Mouse (Mus musculus) neural tube, embryonic 13.5 days (tissue): ENCODE data around the gene Crisp2. TPM values are rescaled to one million over a fixed set of nuclear protein-coding genes. Genes with fewer than 3 reads are reported as not detected.

ENCODE experiments used
- ATAC-seq: fragments of 200-750 bp; cut with Nextera tagmentation; 2 replicates; pipeline ENCODE4 v1.8.0; 2017; ENCODE audit warnings: low read depth, mild to moderate bottlenecking, moderate TSS enrichment, moderate library complexity
- H3K27ac ChIP-seq: fragments of 300-500 bp; sonication (generic); replicated peaks from 2 replicates; pipeline ENCODE4 v1.5.1; 2015; ENCODE audit warnings: moderate library complexity, mild to moderate bottlenecking, inconsistent platforms
- H3K27me3 ChIP-seq: fragments of 300-500 bp; sonication (generic); 2 replicates; pipeline ENCODE4 v1.6.1; 2015; ENCODE audit warnings: mild to moderate bottlenecking, inconsistent platforms
- H3K36me3 ChIP-seq: fragments of 300-500 bp; sonication (generic); 2 replicates; pipeline ENCODE4 v1.6.1; 2015; ENCODE audit warnings: mild to moderate bottlenecking, inconsistent platforms
- H3K4me1 ChIP-seq: fragments of 300-500 bp; sonication (generic); replicated peaks from 2 replicates; pipeline ENCODE4 v1.6.1; 2015; ENCODE audit warnings: inconsistent platforms
- H3K4me2 ChIP-seq: fragments of 300-500 bp; sonication (generic); 2 replicates; pipeline ENCODE4 v1.6.1; 2015; ENCODE audit warnings: inconsistent platforms, mild to moderate bottlenecking, moderate library complexity
- H3K4me3 ChIP-seq: fragments of 300-500 bp; sonication (generic); 2 replicates; pipeline ENCODE4 v1.5.1; 2015; ENCODE audit warnings: mild to moderate bottlenecking, inconsistent platforms
- H3K9ac ChIP-seq: fragments of 300-500 bp; sonication (generic); 2 replicates; pipeline ENCODE4 v1.6.1; 2015; ENCODE audit warnings: moderate library complexity, mild to moderate bottlenecking, inconsistent platforms
- H3K9me3 ChIP-seq: fragments of 300-500 bp; sonication (generic); 2 replicates; pipeline ENCODE4 v1.6.1; 2016; ENCODE audit warnings: inconsistent platforms
- WGBS: fragments of 180-500 bp; shearing (Covaris S2); methylation state at CpG from one replicate; pipeline ENCODE4 v1.1.7; 2015; 5-methylcytosine and 5-hydroxymethylcytosine counted together
- polyA plus RNA-seq: library from polyadenylated mRNA; unstranded; fragments of >200 nt; fragmentation: Nextera tagmentation; extraction: Ambion mirVana; gene quantifications from 2 replicates; pipeline ENCODE4 v1.2.1, GENCODE M21; 2015

The Crisp2 gene
- not detected in 2 replicates for polyA plus RNA-seq

DNA sequence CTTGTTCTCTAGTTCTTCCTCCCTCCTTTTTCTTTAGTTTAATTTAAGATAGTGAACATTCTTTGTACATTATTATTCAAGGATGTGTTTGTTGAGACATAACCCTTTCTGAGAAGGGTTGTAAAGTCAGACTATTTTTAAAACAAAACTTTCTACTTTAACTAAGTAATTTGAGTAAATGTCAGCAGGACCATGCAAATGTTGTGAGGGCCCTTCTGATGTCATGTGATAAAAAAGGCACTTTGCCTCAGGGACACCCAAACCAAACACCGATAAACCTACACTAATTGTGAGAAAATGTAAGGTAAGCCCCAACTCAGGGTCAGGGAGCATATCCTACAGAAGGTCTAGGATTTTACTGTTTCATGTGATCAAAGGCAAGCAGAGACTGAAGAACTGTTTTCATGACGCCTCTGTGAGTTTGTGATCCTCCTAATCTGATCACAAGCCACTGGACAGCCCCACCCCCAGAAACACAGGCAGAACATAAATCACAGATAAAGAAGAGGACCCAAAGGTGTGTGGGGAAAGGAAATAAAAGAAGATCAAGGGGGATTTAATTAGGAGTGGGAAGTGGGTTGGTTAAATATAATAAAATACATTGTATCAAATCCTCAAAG lies at the start of gene Crisp2:
TSS of gene Crisp2 (minus strand) at position 51 of the 620 bp plus-strand sequence.
- 74% methylated on average over 2 of the region's 2 CpGs for WGBS
- H3K4me2 ChIP-seq: no peak within 1 kb of the TSS
- no peak within 1 kb of the TSS for H3K27ac ChIP-seq
- no peak within 1 kb of the TSS for H3K4me3 ChIP-seq
- no peaks in the 10 kb centered on the region for H3K4me1 ChIP-seq
- H3K9me3 ChIP-seq: no peaks in the 10 kb centered on the region
- H3K27me3 ChIP-seq: no peaks in the 10 kb centered on the region
- no peak within 1 kb of the TSS for H3K9ac ChIP-seq
- no peak for ATAC-seq
- H3K36me3 ChIP-seq: no peaks in the 10 kb centered on the region

GRCm38 (mm10) chr17:40855065-40855464 lies 48.3 kb upstream of the Crisp2 start:
- ATAC-seq: no peak
- Histone ChIP-seq H3K4me3 (no peak overlapping the region), H3K27ac (no peak overlapping the region), H3K9ac (no peak overlapping the region), H3K36me3 (no peaks in the 10 kb centered on the region), H3K4me1 (no peaks in the 10 kb centered on the region), H3K9me3 (no peaks in the 10 kb centered on the region), H3K4me2 (no peak overlapping the region), H3K27me3 (no peaks in the 10 kb centered on the region)

GRCm38 (mm10) chr17:40837308-40837707 lies 30.5 kb upstream of the Crisp2 start:
- no peaks in the 10 kb centered on the region for H3K9me3 ChIP-seq
- H3K27ac ChIP-seq: no peak overlapping the region
- H3K36me3 ChIP-seq: no peaks in the 10 kb centered on the region
- H3K9ac ChIP-seq: no peak overlapping the region
- no peak overlapping the region for H3K4me3 ChIP-seq
- no peak for ATAC-seq
- H3K4me1 ChIP-seq: no peaks in the 10 kb centered on the region
- no peaks in the 10 kb centered on the region for H3K27me3 ChIP-seq
- H3K4me2 ChIP-seq: no peak overlapping the region

GRCm38 (mm10) chr17:40831870-40832269 lies 25.1 kb upstream of the Crisp2 start:
- H3K4me2 ChIP-seq: no peak overlapping the region
- 66% methylated on average over 2 of the region's 2 CpGs for WGBS
- no peak overlapping the region for H3K9ac ChIP-seq
- H3K27ac ChIP-seq: no peak overlapping the region
- H3K27me3 ChIP-seq: no peaks in the 10 kb centered on the region
- no peaks in the 10 kb centered on the region for H3K4me1 ChIP-seq
- no peak overlapping the region for H3K4me3 ChIP-seq
- no peaks in the 10 kb centered on the region for H3K36me3 ChIP-seq
- ATAC-seq: no peak
- H3K9me3 ChIP-seq: no peaks in the 10 kb centered on the region

GRCm38 (mm10) chr17:40824549-40824948 lies 17.7 kb upstream of the Crisp2 start:
- no peaks in the 10 kb centered on the region for H3K9me3 ChIP-seq
- no peak overlapping the region for H3K4me3 ChIP-seq
- H3K4me1 ChIP-seq: no peaks in the 10 kb centered on the region
- no peaks in the 10 kb centered on the region for H3K36me3 ChIP-seq
- no peak overlapping the region for H3K4me2 ChIP-seq
- no peak overlapping the region for H3K9ac ChIP-seq
- H3K27me3 ChIP-seq: no peaks in the 10 kb centered on the region
- H3K27ac ChIP-seq: no peak overlapping the region
- WGBS: 64% methylated on average over 8 of the region's 8 CpGs
- no peak for ATAC-seq

- ATAC-seq: no peak
- 31% methylated on average over 4 of the region's 4 CpGs for WGBS
- Histone ChIP-seq H3K27ac (no peak overlapping the region), H3K4me3 (no peak overlapping the region), H3K4me2 (no peak overlapping the region), H3K27me3 (no peaks in the 10 kb centered on the region), H3K4me1 (no peaks in the 10 kb centered on the region), H3K36me3 (no peaks in the 10 kb centered on the region), H3K9ac (no peak overlapping the region), H3K9me3 (no peaks in the 10 kb centered on the region)
Measured at GRCm38 (mm10) chr17:40823817-40824216, 17.0 kb upstream of the Crisp2 start.

DNA sequence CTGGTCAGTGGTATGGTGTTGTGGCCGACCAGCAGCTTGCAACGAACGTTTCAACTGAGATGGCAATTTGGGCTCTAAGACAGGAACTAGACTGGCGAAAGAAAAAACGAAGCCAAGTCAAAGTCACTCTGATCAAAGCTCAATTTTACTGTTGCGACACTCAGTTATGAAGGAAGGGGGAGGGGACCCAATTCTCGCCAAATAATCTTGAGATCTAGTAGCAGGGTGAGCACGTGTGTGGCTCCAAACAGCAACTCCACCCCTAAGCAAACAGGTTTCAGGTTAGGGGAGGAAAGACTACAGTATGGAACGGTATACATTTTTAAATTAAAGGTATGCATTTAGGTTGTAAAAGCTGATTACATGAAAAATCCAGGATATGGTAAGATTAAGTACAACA lies 14.7 kb upstream of the Crisp2 start:
- H3K9me3 ChIP-seq: no peaks in the 10 kb centered on the region
- no peaks in the 10 kb centered on the region for H3K27me3 ChIP-seq
- WGBS: 83% methylated on average over 9 of the region's 9 CpGs
- H3K4me2 ChIP-seq: no peak overlapping the region
- no peak overlapping the region for H3K4me3 ChIP-seq
- no peaks in the 10 kb centered on the region for H3K4me1 ChIP-seq
- H3K9ac ChIP-seq: no peak overlapping the region
- no peak overlapping the region for H3K27ac ChIP-seq
- H3K36me3 ChIP-seq: no peaks in the 10 kb centered on the region
- ATAC-seq: no peak

DNA sequence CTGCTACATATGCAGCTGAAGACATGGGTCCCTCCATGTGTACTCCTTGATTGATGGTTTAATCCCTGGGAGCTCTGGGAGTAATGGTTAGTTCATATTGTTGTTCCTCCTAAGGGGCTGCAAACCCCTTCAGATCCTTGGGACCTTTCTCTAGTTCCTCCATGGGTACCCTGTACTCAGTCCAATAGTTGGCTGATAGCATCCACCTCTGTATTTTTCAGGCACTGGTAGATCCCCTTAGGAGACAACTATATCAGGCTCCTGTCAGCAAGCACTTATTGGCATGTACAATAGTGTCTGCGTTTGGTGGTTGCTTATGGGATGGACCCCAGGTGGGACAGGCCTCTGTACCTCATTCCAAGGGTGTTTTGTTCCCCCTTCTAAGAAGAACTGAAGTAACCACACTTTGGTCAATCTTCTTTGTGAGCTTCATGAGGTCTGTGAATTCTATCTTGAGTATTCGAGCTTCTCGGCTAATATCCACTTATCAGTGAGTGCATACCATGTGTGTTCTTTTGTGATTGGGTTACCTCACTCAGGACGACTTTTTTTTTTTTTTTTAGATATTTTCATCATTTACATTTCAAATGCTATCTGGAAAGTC lies 10.6 kb upstream of the Crisp2 start:
- WGBS: 77% methylated on average over 4 of the region's 4 CpGs
- Histone ChIP-seq H3K9ac (no peak overlapping the region), H3K4me1 (no peaks in the 10 kb centered on the region), H3K4me3 (no peak overlapping the region), H3K27ac (no peak overlapping the region), H3K4me2 (no peak overlapping the region), H3K9me3 (no peaks in the 10 kb centered on the region), H3K27me3 (no peaks in the 10 kb centered on the region), H3K36me3 (no peaks in the 10 kb centered on the region)
- ATAC-seq: no peak

GRCm38 (mm10) chr17:40812259-40812658 lies 5.5 kb upstream of the Crisp2 start:
- Histone ChIP-seq H3K27me3 (no peaks in the 10 kb centered on the region), H3K4me1 (no peaks in the 10 kb centered on the region), H3K36me3 (no peaks in the 10 kb centered on the region), H3K27ac (no peak overlapping the region), H3K9ac (no peak overlapping the region), H3K9me3 (no peaks in the 10 kb centered on the region), H3K4me3 (no peak overlapping the region), H3K4me2 (no peak overlapping the region)
- WGBS: 81% methylated on average over 2 of the region's 2 CpGs
- ATAC-seq: no peak

DNA sequence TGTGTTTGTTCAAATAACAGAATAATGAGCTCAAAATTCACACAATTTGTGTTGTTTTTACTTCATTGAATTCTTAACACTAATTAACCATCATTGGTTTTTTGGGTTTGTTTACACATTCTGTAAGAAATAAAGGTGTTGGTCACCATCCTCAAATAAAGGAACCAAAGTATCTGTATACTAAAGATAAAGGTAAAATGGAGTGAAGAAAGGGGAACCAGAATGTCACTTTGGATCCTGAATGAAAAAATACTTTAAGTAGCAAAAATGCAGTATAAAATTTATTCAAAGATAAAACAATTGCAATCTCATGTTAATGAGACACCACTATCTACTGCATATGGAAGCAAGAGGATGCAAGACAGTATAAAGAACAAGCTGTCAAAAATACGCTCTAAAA lies 4.8 kb upstream of the Crisp2 start:
- ATAC-seq: no peak
- no peaks in the 10 kb centered on the region for H3K9me3 ChIP-seq
- WGBS: 84% methylated on average over 1 of the region's 1 CpGs
- H3K27me3 ChIP-seq: no peaks in the 10 kb centered on the region
- H3K9ac ChIP-seq: no peak overlapping the region
- H3K4me1 ChIP-seq: no peaks in the 10 kb centered on the region
- no peak overlapping the region for H3K27ac ChIP-seq
- H3K36me3 ChIP-seq: no peaks in the 10 kb centered on the region
- no peak overlapping the region for H3K4me2 ChIP-seq
- no peak overlapping the region for H3K4me3 ChIP-seq

- 76% methylated on average over 1 of the region's 1 CpGs for WGBS
- H3K4me3 ChIP-seq: no peak within 1 kb of the TSS
- H3K27me3 ChIP-seq: no peaks in the 10 kb centered on the region
- H3K4me1 ChIP-seq: no peaks in the 10 kb centered on the region
- no peak within 1 kb of the TSS for H3K9ac ChIP-seq
- ATAC-seq: no peak
- H3K4me2 ChIP-seq: no peak within 1 kb of the TSS
- no peak within 1 kb of the TSS for H3K27ac ChIP-seq
- no peaks in the 10 kb centered on the region for H3K9me3 ChIP-seq
- no peaks in the 10 kb centered on the region for H3K36me3 ChIP-seq
Measured at GRCm38 (mm10) chr17:40810934-40811333, 4.1 kb upstream of the Crisp2 start, which contains the start of gene Rhag. TSS of gene Rhag (plus strand) at chr17:40811126.

DNA sequence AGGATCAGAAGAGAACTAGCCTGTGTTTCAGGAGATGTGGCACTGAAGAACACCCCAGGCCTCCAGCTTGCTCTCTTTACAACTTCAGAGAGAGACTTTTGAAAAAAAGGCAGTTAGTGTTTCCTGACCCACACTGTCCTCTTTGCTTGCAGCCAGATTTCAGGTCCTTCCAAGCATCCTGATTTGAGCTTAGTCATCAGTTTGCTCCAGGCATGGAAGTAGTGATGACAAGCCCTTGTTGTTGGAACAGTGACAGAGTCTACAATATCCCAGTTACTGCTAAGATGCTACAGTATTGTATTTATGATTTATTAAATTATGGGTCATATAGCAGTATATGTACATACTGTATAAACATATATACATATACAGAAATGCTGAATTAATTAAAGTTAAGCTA lies 1.3 kb upstream of the Crisp2 start:
- no peak overlapping the region for H3K27ac ChIP-seq
- H3K4me2 ChIP-seq: no peak overlapping the region

GRCm38 (mm10) chr17:40806550-40806949 lies 253 bp downstream of the Crisp2 start:
- Histone ChIP-seq H3K9ac (no peak overlapping the region), H3K4me2 (no peak overlapping the region), H3K9me3 (no peaks in the 10 kb centered on the region), H3K27me3 (no peaks in the 10 kb centered on the region), H3K27ac (no peak overlapping the region), H3K4me1 (no peaks in the 10 kb centered on the region), H3K4me3 (no peak overlapping the region), H3K36me3 (no peaks in the 10 kb centered on the region)
- ATAC-seq: no peak
- WGBS: 80% methylated on average over 3 of the region's 3 CpGs

More for the DNA sequence above, 1.3 kb upstream of the Crisp2 start:
- no peak for ATAC-seq
- Histone ChIP-seq H3K4me1 (no peaks in the 10 kb centered on the region), H3K27me3 (no peaks in the 10 kb centered on the region), H3K9me3 (no peaks in the 10 kb centered on the region), H3K9ac (no peak overlapping the region), H3K36me3 (no peaks in the 10 kb centered on the region), H3K4me3 (no peak overlapping the region)
